Mouse (Mus musculus) G1E (cell line): ENCODE measurements around the gene Hapln3.

Source experiments
- CTCF ChIP-seq: IDR thresholded peaks from 2 replicates; pipeline ENCODE4 v1.5.1; 2012; ENCODE audit warnings: low read depth, low read length, inconsistent platforms, mixed read lengths
- GATA1 ChIP-seq: IDR thresholded peaks from 2 replicates; pipeline ENCODE4 v1.6.1; 2012; ENCODE audit warnings: borderline replicate concordance, low read length, inconsistent platforms, mixed read lengths
- GATA2 ChIP-seq: IDR thresholded peaks from 2 replicates; pipeline ENCODE4 v1.6.1; 2012; ENCODE audit warnings: low read depth, low read length, inconsistent platforms, borderline replicate concordance
- POLR2AphosphoS5 ChIP-seq: IDR thresholded peaks from 2 replicates; pipeline ENCODE4 v1.6.1; 2012; ENCODE audit warnings: low read depth, low read length, inconsistent platforms; ENCODE audit not compliant: insufficient replicate concordance
- TAL1 ChIP-seq: conservative IDR thresholded peaks from 2 replicates; pipeline ENCODE4 v1.6.1; 2012; ENCODE audit warnings: low read depth, low read length, inconsistent platforms, mixed read lengths

DNA sequence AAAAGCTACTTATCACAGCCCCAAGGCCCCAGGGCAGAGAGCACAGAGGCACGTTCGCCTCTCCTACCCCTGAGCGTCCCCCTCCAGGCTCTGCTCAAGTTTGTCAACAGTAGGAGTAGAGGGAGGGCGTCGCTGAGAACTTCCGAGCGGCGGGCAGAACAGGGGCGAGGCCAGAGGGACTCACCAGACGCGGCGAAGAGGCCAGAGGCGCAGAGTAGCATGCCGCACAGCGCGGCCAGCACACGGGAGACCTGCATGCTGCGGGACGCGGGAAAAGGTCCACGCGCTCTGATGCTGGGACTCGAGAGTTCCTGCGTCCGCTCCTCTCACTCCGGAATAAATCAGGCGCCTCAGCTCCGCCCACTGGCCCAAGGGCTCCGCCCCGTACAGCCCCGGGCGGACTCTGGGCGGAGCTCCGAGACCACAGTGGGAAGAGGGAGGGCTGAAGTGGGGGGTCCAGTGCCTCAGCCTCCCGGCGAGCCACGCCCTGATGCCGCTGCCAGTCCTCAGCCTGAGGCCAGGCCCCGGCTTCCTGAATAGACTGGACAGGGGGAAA is 18.0 kb upstream of the Hapln3 start, which contains the start of gene Mfge8:
- TF ChIP-seq TAL1 (no peak), CTCF (no peak), POLR2AphosphoS5 (no peak), GATA1 (no peak), GATA2 (no peak)
